Mouse (Mus musculus) hindbrain, embryonic 12.5 days (tissue): Measurements from ENCODE around the gene C4b. TPM values are rescaled to one million over a fixed set of nuclear protein-coding genes. Genes with fewer than 3 reads are reported as not detected.
A peak's percentile ranks its signal among the peaks of the same experiment; 100 is the strongest.
"Not testable (repeated sequence)": the region's sequence is repeated elsewhere in the genome, so short reads cannot be mapped to it uniquely, and the experiment has no call there.

Source experiments
- ATAC-seq: fragments of 200-750 bp; cut with Nextera tagmentation; 2 replicates; pipeline ENCODE4 v1.8.0; 2017; ENCODE audit warnings: moderate TSS enrichment; ENCODE audit not compliant: low FRiP score
- H3K27ac ChIP-seq: fragments of 300-500 bp; sonication (generic); 2 replicates; pipeline ENCODE4 v1.5.1; 2016; ENCODE audit warnings: mild to moderate bottlenecking
- H3K27me3 ChIP-seq: fragments of 300-500 bp; sonication (generic); 2 replicates; pipeline ENCODE4 v1.6.1; 2016; ENCODE audit warnings: mild to moderate bottlenecking
- H3K36me3 ChIP-seq: fragments of 300-500 bp; sonication (generic); 2 replicates; pipeline ENCODE4 v1.6.1; 2016; ENCODE audit warnings: mild to moderate bottlenecking
- H3K4me1 ChIP-seq: fragments of 300-500 bp; sonication (generic); 2 replicates; pipeline ENCODE4 v1.6.1; 2016
- H3K4me2 ChIP-seq: fragments of 300-500 bp; sonication (generic); replicated peaks from 2 replicates; pipeline ENCODE4 v1.6.1; 2016; ENCODE audit warnings: mild to moderate bottlenecking
- H3K4me3 ChIP-seq: fragments of 300-500 bp; sonication (generic); 2 replicates; pipeline ENCODE4 v1.5.1; 2016; ENCODE audit warnings: mild to moderate bottlenecking
- H3K9ac ChIP-seq: fragments of 300-500 bp; sonication (generic); 2 replicates; pipeline ENCODE4 v1.6.1; 2016; ENCODE audit warnings: mild to moderate bottlenecking, moderate library complexity
- H3K9me3 ChIP-seq: fragments of 300-500 bp; sonication (generic); replicated peaks from 2 replicates; pipeline ENCODE4 v1.6.1; 2016; ENCODE audit warnings: mild to moderate bottlenecking
- WGBS: fragments of 180-500 bp; shearing (Covaris S2); methylation state at CpG from one replicate; pipeline ENCODE4 v1.1.7; 2016; 5-methylcytosine and 5-hydroxymethylcytosine counted together
- polyA plus RNA-seq: library from polyadenylated mRNA; unstranded; fragments of >200 nt; fragmentation: Nextera tagmentation; extraction: Ambion mirVana; gene quantifications from 2 replicates; pipeline ENCODE4 v1.2.1, GENCODE M21; 2016

The C4b gene
- polyA plus RNA-seq, 1 experiment from 2014 or later, result not detected

DNA sequence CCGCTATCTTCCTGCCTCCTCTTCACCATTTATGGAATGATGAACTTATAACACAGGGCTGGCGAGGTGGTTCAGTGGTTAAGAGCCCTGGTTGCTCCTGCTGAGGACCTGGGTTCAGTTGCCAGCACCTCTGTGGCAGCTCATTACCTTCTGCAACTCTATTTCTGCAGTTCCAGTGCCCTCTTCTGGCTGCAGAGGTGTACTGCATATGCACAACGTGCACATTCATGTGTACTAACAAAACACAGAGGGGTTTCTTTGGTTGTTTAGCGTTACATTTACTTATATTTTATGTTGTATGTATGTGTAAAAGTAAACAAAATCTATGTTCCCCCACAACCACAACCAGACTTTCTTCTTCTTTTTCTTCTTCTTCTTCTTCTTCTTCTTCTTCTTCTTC is 20.6 kb downstream of the C4b start:
- no peak for ATAC-seq
- WGBS, result 72% methylated on average over 4 of the region's 4 CpGs
- Histone ChIP-seq H3K27me3 (no peaks in the 10 kb centered on the region), H3K4me3 (no peak overlapping the region), H3K9me3 (peaks cover 4% of the 10 kb centered on the region), H3K4me2 (no peak overlapping the region), H3K4me1 (no peaks in the 10 kb centered on the region), H3K9ac (no peak overlapping the region), H3K27ac (no peak overlapping the region), H3K36me3 (no peaks in the 10 kb centered on the region)

DNA sequence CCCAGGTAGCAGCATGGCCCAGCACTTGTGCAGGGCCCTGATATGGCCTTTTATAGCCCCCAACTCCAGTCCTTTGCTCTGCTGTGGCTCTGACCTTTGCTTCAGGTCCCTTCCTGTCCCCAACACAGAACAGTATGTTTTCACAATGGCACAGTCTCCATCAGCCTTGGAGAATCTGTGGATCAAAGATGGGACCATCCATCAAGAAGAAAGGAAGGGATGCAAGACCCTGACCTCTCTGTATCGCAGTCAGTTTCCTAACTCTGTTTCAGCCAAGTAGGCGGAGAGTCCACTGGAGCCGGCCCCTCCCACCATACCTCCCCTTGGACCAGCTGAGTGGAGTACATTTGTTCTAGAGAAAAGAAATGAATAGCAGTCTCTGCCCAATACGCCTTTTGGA is 21.4 kb downstream of the C4b start:
- H3K4me1 ChIP-seq, H3K4me3 ChIP-seq, ATAC-seq, H3K36me3 ChIP-seq, H3K9ac ChIP-seq, H3K27me3 ChIP-seq, H3K4me2 ChIP-seq, H3K9me3 ChIP-seq, H3K27ac ChIP-seq: not testable (repeated sequence)
- 94% methylated on average over 3 of the region's 4 CpGs for WGBS

DNA sequence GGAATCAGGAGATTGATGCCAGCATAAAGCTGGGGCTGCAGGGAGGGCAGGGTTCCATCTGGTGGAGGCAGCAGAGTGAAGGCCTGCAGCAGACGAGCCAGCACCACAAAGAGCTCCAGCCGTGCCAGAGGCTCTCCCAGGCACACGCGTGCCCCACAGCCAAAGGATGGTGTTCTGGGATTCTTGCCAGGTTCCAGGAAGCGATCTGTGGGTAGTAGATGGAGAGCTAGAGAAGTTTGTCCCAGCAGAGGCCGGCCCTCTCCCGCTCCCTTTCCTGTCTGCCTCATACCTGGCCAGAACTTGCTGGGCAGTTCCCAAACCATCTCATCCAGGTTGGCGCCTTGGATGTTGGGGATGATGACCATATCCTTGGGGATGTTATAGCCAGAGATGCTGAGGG is 23.8 kb downstream of the C4b start:
- not testable (repeated sequence) for ATAC-seq, H3K9ac ChIP-seq, H3K4me3 ChIP-seq, H3K36me3 ChIP-seq, H3K4me2 ChIP-seq, H3K27me3 ChIP-seq, H3K4me1 ChIP-seq, H3K27ac ChIP-seq, H3K9me3 ChIP-seq
- WGBS, result 79% methylated on average over 8 of the region's 8 CpGs

DNA sequence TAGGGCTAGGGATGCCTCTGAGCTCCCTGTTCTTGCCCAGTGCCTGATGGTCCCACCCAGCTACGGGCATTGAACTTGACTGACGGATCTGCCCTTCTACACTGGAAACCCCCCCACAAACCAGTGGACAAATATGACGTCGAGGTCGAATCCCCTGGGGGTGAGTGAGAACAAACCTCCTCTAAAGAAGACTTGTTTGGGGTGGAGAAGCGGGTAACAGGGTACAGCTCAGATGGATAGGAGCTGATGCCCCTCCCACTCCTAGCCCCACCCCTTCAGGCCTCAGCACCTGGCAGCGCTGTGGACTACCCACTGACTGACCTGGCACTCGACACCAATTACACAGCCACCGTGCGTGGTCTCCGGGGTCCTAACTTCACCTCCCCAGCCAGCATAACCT is 26.3 kb downstream of the C4b start:
- H3K36me3 ChIP-seq, result no peaks in the 10 kb centered on the region
- no peak overlapping the region for H3K27ac ChIP-seq
- H3K9me3 ChIP-seq, result no peaks in the 10 kb centered on the region
- 84% methylated on average over 11 of the region's 11 CpGs for WGBS
- H3K4me3 ChIP-seq, result no peak overlapping the region
- H3K27me3 ChIP-seq, result no peaks in the 10 kb centered on the region
- ATAC-seq, result no peak
- H3K4me2 ChIP-seq, result no peak overlapping the region
- no peaks in the 10 kb centered on the region for H3K4me1 ChIP-seq
- H3K9ac ChIP-seq, result no peak overlapping the region

DNA sequence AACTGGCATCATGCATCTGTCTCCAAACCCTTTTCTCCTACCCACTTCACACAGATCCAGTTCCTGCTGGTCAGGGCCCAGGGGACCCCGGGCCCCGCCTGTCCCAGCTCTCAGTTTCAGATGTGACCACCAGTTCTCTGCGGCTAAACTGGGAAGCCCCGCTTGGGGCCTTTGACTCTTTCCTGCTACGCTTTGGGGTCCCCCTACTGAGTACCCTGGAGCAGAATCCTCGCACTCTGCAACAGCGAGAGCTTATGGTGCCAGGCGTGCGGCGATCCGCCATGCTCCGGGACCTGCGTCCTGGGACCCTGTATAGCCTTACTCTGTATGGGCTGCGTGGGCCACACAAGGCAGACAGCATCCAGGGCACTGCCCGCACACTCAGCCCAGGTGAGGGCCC is 27.4 kb downstream of the C4b start:
- H3K4me2 ChIP-seq, result no peak overlapping the region
- no peak overlapping the region for H3K9ac ChIP-seq
- ATAC-seq, result no peak
- H3K9me3 ChIP-seq, result no peaks in the 10 kb centered on the region
- no peaks in the 10 kb centered on the region for H3K36me3 ChIP-seq
- WGBS, result 88% methylated on average over 15 of the region's 15 CpGs
- H3K27ac ChIP-seq, result no peak overlapping the region
- no peak overlapping the region for H3K4me3 ChIP-seq
- no peaks in the 10 kb centered on the region for H3K27me3 ChIP-seq
- H3K4me1 ChIP-seq, result no peaks in the 10 kb centered on the region

- not testable (repeated sequence) for H3K36me3 ChIP-seq, ATAC-seq, H3K9ac ChIP-seq, H3K4me1 ChIP-seq, H3K9me3 ChIP-seq, H3K4me3 ChIP-seq, H3K27me3 ChIP-seq, H3K4me2 ChIP-seq, H3K27ac ChIP-seq
- 82% methylated on average over 6 of the region's 7 CpGs for WGBS
Measured at GRCm38 (mm10) chr17:34715451-34715850, 28.2 kb downstream of the C4b start.

DNA sequence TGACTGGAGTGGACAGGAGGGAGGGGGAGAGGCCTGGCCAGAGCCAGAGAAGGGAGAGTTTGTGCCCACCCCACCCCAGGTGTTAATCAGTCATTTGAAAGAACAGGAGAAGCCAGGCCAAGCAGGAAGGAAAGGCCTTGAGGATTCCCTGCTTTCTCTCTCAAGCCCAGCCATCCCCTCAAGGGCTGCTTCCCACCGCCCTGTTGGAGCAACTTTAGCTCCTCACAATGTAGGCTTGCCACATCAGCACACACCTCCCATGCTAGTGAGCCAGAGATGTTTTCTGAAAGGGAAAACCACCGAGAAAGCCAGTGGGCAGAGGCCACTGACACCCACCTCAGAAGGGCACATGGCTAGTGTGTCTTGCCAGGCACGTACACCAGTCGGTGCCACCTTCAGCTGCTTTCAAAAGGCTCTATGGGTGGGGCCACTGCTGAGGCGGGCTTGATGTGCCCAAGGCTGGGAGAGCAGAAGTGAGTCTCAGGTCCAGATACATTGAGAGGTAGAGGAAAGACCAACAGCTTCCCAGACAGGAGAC is 28.7 kb downstream of the C4b start:
- H3K36me3 ChIP-seq, H3K27ac ChIP-seq, H3K9ac ChIP-seq, H3K4me2 ChIP-seq, H3K9me3 ChIP-seq, ATAC-seq, H3K4me1 ChIP-seq, H3K4me3 ChIP-seq, H3K27me3 ChIP-seq: not testable (repeated sequence)
- 83% methylated on average over 5 of the region's 5 CpGs for WGBS

GRCm38 (mm10) chr17:34714181-34714907 is 29.3 kb downstream of the C4b start:
- 85% methylated on average over 9 of the region's 9 CpGs for WGBS

GRCm38 (mm10) chr17:34712951-34713350 is 30.7 kb downstream of the C4b start:
- H3K4me3 ChIP-seq, result no peak overlapping the region
- no peak for ATAC-seq
- H3K4me1 ChIP-seq, result no peaks in the 10 kb centered on the region
- no peaks in the 10 kb centered on the region for H3K27me3 ChIP-seq
- no peaks in the 10 kb centered on the region for H3K9me3 ChIP-seq
- WGBS, result 47% methylated on average over 6 of the region's 6 CpGs
- H3K27ac ChIP-seq, result no peak overlapping the region
- H3K9ac ChIP-seq, result no peak overlapping the region
- no peaks in the 10 kb centered on the region for H3K36me3 ChIP-seq
- H3K4me2 ChIP-seq, result no peak overlapping the region

More at GRCm38 (mm10) chr17:34714181-34714907, 29.3 kb downstream of the C4b start:
- not testable (repeated sequence) for H3K27me3 ChIP-seq, H3K4me3 ChIP-seq, H3K9me3 ChIP-seq, H3K4me1 ChIP-seq, H3K4me2 ChIP-seq, ATAC-seq, H3K9ac ChIP-seq, H3K36me3 ChIP-seq, H3K27ac ChIP-seq

- not testable (repeated sequence) for H3K4me3 ChIP-seq, H3K36me3 ChIP-seq, H3K27ac ChIP-seq, ATAC-seq, H3K9ac ChIP-seq, H3K4me2 ChIP-seq, H3K27me3 ChIP-seq, H3K9me3 ChIP-seq, H3K4me1 ChIP-seq
- 82% methylated on average over 2 of the region's 2 CpGs for WGBS
Measured at GRCm38 (mm10) chr17:34706476-34706875, 37.2 kb downstream of the C4b start.

DNA sequence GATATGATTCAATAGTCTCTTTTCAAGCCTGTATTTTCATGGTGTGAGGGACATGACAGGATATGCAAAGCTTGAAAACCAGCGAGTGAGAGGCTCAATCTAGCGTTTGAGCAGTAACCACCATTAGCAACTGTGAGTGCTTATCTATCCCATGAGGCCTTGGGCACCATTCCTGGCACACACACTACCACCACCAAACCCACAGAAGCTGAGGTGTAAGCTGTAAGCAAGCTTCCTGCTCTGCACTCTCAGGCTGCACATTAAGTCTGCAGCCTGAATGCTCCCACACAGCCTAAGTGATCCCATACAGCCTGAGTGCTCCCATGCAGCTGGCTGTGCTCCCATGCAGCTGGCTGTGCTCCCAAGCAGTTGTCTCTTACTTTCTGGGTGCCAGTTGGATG is 43.0 kb downstream of the C4b start:
- H3K27ac ChIP-seq, result peak overlapping the region; percentile 66

DNA sequence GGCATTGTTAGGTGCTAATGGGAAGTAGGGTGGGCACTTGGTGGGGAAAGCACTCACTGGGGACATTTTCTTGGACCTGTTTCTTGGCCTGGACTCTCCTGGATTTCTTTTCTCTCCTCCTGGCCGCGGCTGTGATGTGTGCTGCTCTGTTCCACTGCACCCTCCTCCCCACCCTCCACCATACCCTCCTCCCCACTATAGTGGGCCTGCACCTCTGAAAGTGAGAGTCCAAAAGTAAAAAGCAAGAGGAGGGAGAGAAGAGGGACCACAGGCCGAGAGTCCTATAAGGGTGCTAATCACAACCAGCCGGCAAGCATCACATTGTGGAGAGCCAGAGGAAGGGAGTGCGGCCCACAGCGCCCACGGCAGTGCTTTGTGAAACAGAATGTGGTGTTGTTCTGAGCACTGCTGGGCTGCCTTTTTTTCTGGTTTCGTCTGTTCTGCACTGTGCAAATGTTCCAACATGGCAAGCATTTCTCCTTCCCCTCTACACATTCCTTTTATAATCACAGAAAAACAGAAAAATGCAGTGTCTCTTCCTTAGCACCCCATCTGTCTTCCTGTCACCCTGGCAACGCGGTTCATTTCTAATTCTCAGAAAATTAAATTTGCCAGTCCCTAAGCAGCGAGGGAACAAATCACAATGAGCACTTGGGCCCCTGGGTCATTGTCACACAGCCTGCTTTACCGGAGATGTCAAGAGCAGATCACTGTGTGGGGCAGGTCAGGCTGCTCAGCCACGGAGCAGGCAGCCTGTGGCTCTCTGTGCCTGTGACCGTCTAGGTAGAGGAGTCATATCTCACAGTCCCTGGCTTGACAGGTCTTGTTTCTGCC is 43.9 kb downstream of the C4b start:
- no peak overlapping the region for H3K4me2 ChIP-seq
- 0 out of 2 replicates have a peak overlapping the region, but pooled peaks have one; percentile 18 for H3K9ac ChIP-seq
- H3K4me3 ChIP-seq, result no peak overlapping the region
- H3K27me3 ChIP-seq, result no peaks in the 10 kb centered on the region
- no peaks in the 10 kb centered on the region for H3K36me3 ChIP-seq
- ATAC-seq, result peak; percentile 56; the same call in 1 of the 2 replicates
- WGBS, result 45% methylated on average over 14 of the region's 14 CpGs
- H3K4me1 ChIP-seq, result peaks cover 16% of the 10 kb centered on the region
- no peaks in the 10 kb centered on the region for H3K9me3 ChIP-seq
- peak overlapping the region; percentile 66 for H3K27ac ChIP-seq

More for the DNA sequence above, 43.0 kb downstream of the C4b start:
- Histone ChIP-seq H3K4me2 (no peak overlapping the region), H3K4me1 (peaks cover 16% of the 10 kb centered on the region), H3K9ac (no peak overlapping the region), H3K9me3 (no peaks in the 10 kb centered on the region), H3K36me3 (no peaks in the 10 kb centered on the region), H3K27me3 (no peaks in the 10 kb centered on the region), H3K4me3 (no peak overlapping the region)
- no peak for ATAC-seq
- WGBS, result 66% methylated on average over 2 of the region's 2 CpGs
